Mouse (Mus musculus) limb, embryonic 14.5 days (tissue): Measurements from ENCODE around the gene Klra2. TPM values are rescaled to one million over a fixed set of nuclear protein-coding genes. Genes with fewer than 3 reads are reported as not detected.
A peak's percentile ranks its signal among the peaks of the same experiment; 100 is the strongest.
"Not testable (repeated sequence)": the region's sequence is repeated elsewhere in the genome, so short reads cannot be mapped to it uniquely, and the experiment has no call there.

Source experiments
- ATAC-seq: fragments of 200-750 bp; cut with Nextera tagmentation; 2 replicates; pipeline ENCODE4 v1.8.0; 2017; ENCODE audit warnings: low read depth, moderate number of reproducible peaks, moderate TSS enrichment; ENCODE audit not compliant: low FRiP score
- DNase-seq: peaks from one replicate; pipeline ENCODE4 v3.0.0-alpha.2; 2015; ENCODE audit warnings: low spot score
- H3K27ac ChIP-seq: fragments of 300-500 bp; sonication (generic); replicated peaks from 2 replicates; pipeline ENCODE4 v1.5.1; 2014; ENCODE audit warnings: low read depth, mild to moderate bottlenecking, low read length, moderate library complexity, mixed read lengths
- H3K27me3 ChIP-seq: fragments of 300-500 bp; sonication (generic); 2 replicates; pipeline ENCODE4 v1.6.1; 2014; ENCODE audit warnings: low read length, mixed read lengths; ENCODE audit not compliant: control insufficient read depth, insufficient read depth
- H3K36me3 ChIP-seq: fragments of 300-500 bp; sonication (generic); 2 replicates; pipeline ENCODE4 v1.6.1; 2014; ENCODE audit warnings: mild to moderate bottlenecking, low read length, moderate library complexity, mixed read lengths; ENCODE audit not compliant: control insufficient read depth, insufficient read depth
- H3K4me1 ChIP-seq: fragments of 300-500 bp; sonication (generic); 2 replicates; pipeline ENCODE4 v1.6.1; 2014; ENCODE audit warnings: antibody characterized with exemption, low read length, mixed read lengths; ENCODE audit not compliant: control insufficient read depth, insufficient read depth
- H3K4me2 ChIP-seq: fragments of 300-500 bp; sonication (generic); replicated peaks from 2 replicates; pipeline ENCODE4 v1.6.1; 2014; ENCODE audit warnings: low read depth, mild to moderate bottlenecking, low read length, moderate library complexity; ENCODE audit not compliant: severe bottlenecking
- H3K4me3 ChIP-seq: fragments of 300-500 bp; sonication (generic); replicated peaks from 2 replicates; pipeline ENCODE4 v1.5.1; 2014; ENCODE audit warnings: low read length
- H3K9ac ChIP-seq: fragments of 300-500 bp; sonication (generic); 2 replicates; pipeline ENCODE4 v1.6.1; 2014; ENCODE audit warnings: mild to moderate bottlenecking, low read depth, low read length, moderate library complexity; ENCODE audit not compliant: severe bottlenecking
- H3K9me3 ChIP-seq: fragments of 300-500 bp; sonication (generic); 2 replicates; pipeline ENCODE4 v1.6.1; 2016; ENCODE audit warnings: low read length; ENCODE audit not compliant: control insufficient read depth
- POLR2A ChIP-seq: fragments of 200-500 bp; IDR thresholded peaks from 2 replicates; pipeline ENCODE4 v1.8.0; 2012; ENCODE audit warnings: inconsistent platforms, mild to moderate bottlenecking, moderate library complexity, borderline replicate concordance; ENCODE audit not compliant: insufficient read depth, insufficient read length; ENCODE audit errors: extremely low read depth
- WGBS: fragments of 180-500 bp; shearing (Covaris S2); extraction: QIAGEN DNeasy Blood & Tissue Kit; methylation state at CpG from one replicate; pipeline ENCODE4 v1.1.7; 2014; 5-methylcytosine and 5-hydroxymethylcytosine counted together
- polyA plus RNA-seq, 2 experiments: library from polyadenylated mRNA; depleted of rRNA in 1 of 2; stranded (reverse) in 1 of 2; unstranded in 1 of 2; fragments of >200 nt; fragmentation: Nextera tagmentation in 1 of 2; extraction: Ambion mirVana in 1 of 2; gene quantifications; 2 replicates each; pipeline versions ENCODE4 v1.2.1 to v1.2.3; 2012 to 2014

The Klra2 gene
- polyA plus RNA-seq, 2 experiments, result 0.14 to 0.20 TPM

GRCm38 (mm10) chr6:131290430-131290829 is 43.3 kb upstream of the Klra2 start:
- WGBS, result 12% methylated on average over 2 of the region's 2 CpGs
- ATAC-seq (no peak), DNase-seq (peak; percentile 7)
- Histone ChIP-seq H3K27ac (no peak overlapping the region), H3K36me3 (peaks cover 12% of the 10 kb centered on the region), H3K4me3 (no peak overlapping the region), H3K4me2 (no peak overlapping the region), H3K9me3 (no peaks in the 10 kb centered on the region), H3K4me1 (0 out of 2 replicates have a peak, but pooled peaks cover 4% of the 10 kb centered on the region), H3K9ac (no peak overlapping the region), H3K27me3 (no peaks in the 10 kb centered on the region)
- TF ChIP-seq POLR2A, result no peak

- not testable (repeated sequence) for DNase-seq, H3K9me3 ChIP-seq, H3K27me3 ChIP-seq, H3K9ac ChIP-seq, H3K27ac ChIP-seq, H3K4me2 ChIP-seq, ATAC-seq, H3K4me1 ChIP-seq, H3K4me3 ChIP-seq
- peaks cover 18% of the 10 kb centered on the region for H3K36me3 ChIP-seq
- whole genome bisulfite sequencing, result 98% methylated on average over 2 of the region's 2 CpGs
Measured at GRCm38 (mm10) chr6:131278160-131278559, 31.0 kb upstream of the Klra2 start.

- H3K4me2 ChIP-seq, result no peak overlapping the region
- H3K27me3 ChIP-seq, result no peaks in the 10 kb centered on the region
- no peaks in the 10 kb centered on the region for H3K9me3 ChIP-seq
- H3K4me1 ChIP-seq, result no peaks in the 10 kb centered on the region
- H3K4me3 ChIP-seq, result no peak overlapping the region
- TF ChIP-seq POLR2A, result no peak
- WGBS, result 77% methylated on average over 4 of the region's 4 CpGs
- H3K36me3 ChIP-seq, result peaks cover 8% of the 10 kb centered on the region
- DNase-seq (no peak), ATAC-seq (no peak)
- no peak overlapping the region for H3K27ac ChIP-seq
- H3K9ac ChIP-seq, result no peak overlapping the region
Measured at GRCm38 (mm10) chr6:131276659-131277058, 29.5 kb upstream of the Klra2 start.

- ATAC-seq (no peak), DNase-seq (no peak)
- Histone ChIP-seq H3K36me3 (peaks cover 6% of the 10 kb centered on the region), H3K4me2 (no peak overlapping the region), H3K27me3 (no peaks in the 10 kb centered on the region), H3K9me3 (no peaks in the 10 kb centered on the region), H3K4me3 (no peak overlapping the region), H3K27ac (no peak overlapping the region), H3K4me1 (no peaks in the 10 kb centered on the region), H3K9ac (no peak overlapping the region)
- no peak for TF ChIP-seq POLR2A
- 82% methylated on average over 1 of the region's 1 CpGs for WGBS
Measured at GRCm38 (mm10) chr6:131272311-131272710, 25.1 kb upstream of the Klra2 start.

GRCm38 (mm10) chr6:131270312-131270711 is 23.1 kb upstream of the Klra2 start:
- H3K36me3 ChIP-seq, result no peaks in the 10 kb centered on the region

GRCm38 (mm10) chr6:131269599-131269998 is 22.4 kb upstream of the Klra2 start:
- H3K4me1 ChIP-seq, result no peaks in the 10 kb centered on the region
- H3K4me3 ChIP-seq, result no peak overlapping the region
- no peaks in the 10 kb centered on the region for H3K27me3 ChIP-seq
- ATAC-seq (no peak), DNase-seq (no peak)
- H3K36me3 ChIP-seq, result no peaks in the 10 kb centered on the region
- WGBS, result 95% methylated on average over 2 of the region's 2 CpGs
- no peak overlapping the region for H3K4me2 ChIP-seq
- no peak overlapping the region for H3K27ac ChIP-seq
- no peaks in the 10 kb centered on the region for H3K9me3 ChIP-seq
- no peak overlapping the region for H3K9ac ChIP-seq
- no peak for TF ChIP-seq POLR2A

More at GRCm38 (mm10) chr6:131270312-131270711, 23.1 kb upstream of the Klra2 start:
- no peak overlapping the region for H3K27ac ChIP-seq
- H3K4me2 ChIP-seq, result no peak overlapping the region
- no peak overlapping the region for H3K4me3 ChIP-seq
- WGBS, result 48% methylated on average over 1 of the region's 1 CpGs
- H3K9me3 ChIP-seq, result no peaks in the 10 kb centered on the region
- no peak for TF ChIP-seq POLR2A
- ATAC-seq (no peak), DNase-seq (no peak)
- H3K27me3 ChIP-seq, result no peaks in the 10 kb centered on the region
- H3K9ac ChIP-seq, result no peak overlapping the region
- no peaks in the 10 kb centered on the region for H3K4me1 ChIP-seq
